Mouse (Mus musculus) ES-E14 (cell line): ENCODE measurements at regions not wholly inside any gene's neighbourhood (a gene's known extent, or its start where the extent isn't known, plus 50 kb on each side); places are given as distances from the start of the nearest gene placed in this dataset.

Source experiments
- CHD2 ChIP-seq: IDR thresholded peaks from 2 replicates; pipeline ENCODE4 v1.6.1; 2014; ENCODE audit warnings: mild to moderate bottlenecking, low read depth, low read length, inconsistent platforms
- MAFK ChIP-seq: IDR thresholded peaks from 2 replicates; pipeline ENCODE4 v1.6.1; 2014; ENCODE audit warnings: mild to moderate bottlenecking, low read depth, low read length, inconsistent platforms; ENCODE audit not compliant: insufficient read depth
- ZNF384 ChIP-seq: IDR thresholded peaks from 2 replicates; pipeline ENCODE4 v1.6.1; 2012; ENCODE audit warnings: low read depth, low read length, inconsistent platforms

DNA sequence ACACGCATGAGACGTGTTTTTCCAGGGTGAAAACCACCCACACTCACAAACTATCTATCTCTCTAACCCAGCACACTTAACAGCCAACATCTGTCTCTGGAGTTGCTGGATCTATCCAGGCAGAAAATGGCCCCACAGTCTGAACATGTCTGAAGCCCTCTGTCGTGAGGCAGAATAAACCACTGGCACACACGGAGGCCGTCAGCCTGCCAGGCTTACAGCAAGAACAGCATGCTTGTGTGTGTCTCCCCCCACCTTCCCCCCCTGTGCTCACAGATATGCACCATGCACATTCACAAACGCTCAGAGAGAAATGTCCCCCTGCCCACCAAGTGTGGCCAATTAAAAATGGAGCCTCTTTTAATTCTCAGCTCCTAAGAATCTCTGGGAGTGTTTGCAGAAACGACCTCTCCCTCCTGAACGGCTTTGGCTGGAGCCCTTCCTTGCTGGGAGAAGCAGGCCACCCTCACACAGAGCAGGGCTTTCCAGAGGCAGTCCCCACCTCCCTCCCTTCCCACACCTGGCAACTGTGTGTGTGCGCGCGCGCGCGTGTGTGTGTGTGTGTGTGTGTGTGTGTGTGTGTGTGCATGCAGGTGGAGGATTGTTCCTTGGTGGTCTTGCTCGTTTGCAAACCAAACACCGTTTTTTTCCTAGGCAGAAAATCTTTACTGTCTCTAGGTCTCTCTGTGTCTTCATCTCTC, 88.7 kb downstream of the Edn3 start:
- TF ChIP-seq CHD2 (no peak), ZNF384 (no peak), MAFK (no peak)
